Mouse (Mus musculus) inflammation-experienced regulatory T-cells, adult 6 months (primary cell): Measurements from ENCODE around the gene Tdrd1. TPM values are rescaled to one million over a fixed set of nuclear protein-coding genes. Genes with fewer than 3 reads are reported as not detected.

ENCODE experiments used
- ATAC-seq: one replicate; pipeline ENCODE4 v1.8.0; 2017
- polyA plus RNA-seq, 3 experiments: library from polyadenylated mRNA; unstranded; fragments of 100-300 nt; shearing (Covaris generic); gene quantifications; one replicate each; pipeline ENCODE4 v1.2.1; 2017

Gene Tdrd1
- polyA plus RNA-seq, 3 experiments from 2014 or later: not detected

- no peak for ATAC-seq
Measured at GRCm38 (mm10) chr19:56829267-56829666, 3.3 kb downstream of the Tdrd1 start.

GRCm38 (mm10) chr19:56830163-56830562 is 4.2 kb downstream of the Tdrd1 start:
- no peak for ATAC-seq

GRCm38 (mm10) chr19:56835340-56835739 is 9.3 kb downstream of the Tdrd1 start:
- no peak for ATAC-seq

- ATAC-seq: no peak
Measured at GRCm38 (mm10) chr19:56838942-56839706, 13.1 kb downstream of the Tdrd1 start.

GRCm38 (mm10) chr19:56842974-56843373 is 17.0 kb downstream of the Tdrd1 start:
- no peak for ATAC-seq

GRCm38 (mm10) chr19:56852590-56852989 is 26.6 kb downstream of the Tdrd1 start:
- no peak for ATAC-seq

GRCm38 (mm10) chr19:56856455-56856854 is 30.4 kb downstream of the Tdrd1 start:
- no peak for ATAC-seq

GRCm38 (mm10) chr19:56867701-56868100 is 41.7 kb downstream of the Tdrd1 start:
- ATAC-seq: no peak

- ATAC-seq: no peak
Measured at GRCm38 (mm10) chr19:56873816-56874600, 48.0 kb downstream of the Tdrd1 start, which contains the start of gene Vwa2. Vwa2 (plus strand) TSS chr19:56874249.

GRCm38 (mm10) chr19:56874601-56875315 is 48.7 kb downstream of the Tdrd1 start:
- no peak for ATAC-seq

- no peak for ATAC-seq
Measured at GRCm38 (mm10) chr19:56877364-56877763, 51.4 kb downstream of the Tdrd1 start.

GRCm38 (mm10) chr19:56887879-56888278 is 61.9 kb downstream of the Tdrd1 start:
- no peak for ATAC-seq

GRCm38 (mm10) chr19:56888654-56889053 is 62.6 kb downstream of the Tdrd1 start:
- ATAC-seq: no peak

GRCm38 (mm10) chr19:56891438-56891837 is 65.4 kb downstream of the Tdrd1 start:
- ATAC-seq: no peak

- ATAC-seq: no peak
Measured at GRCm38 (mm10) chr19:56892586-56892985, 66.6 kb downstream of the Tdrd1 start.

- no peak for ATAC-seq
Measured at GRCm38 (mm10) chr19:56893326-56893725, 67.3 kb downstream of the Tdrd1 start.

- ATAC-seq: no peak
Measured at GRCm38 (mm10) chr19:56897654-56898053, 71.6 kb downstream of the Tdrd1 start.

- ATAC-seq: no peak
Measured at GRCm38 (mm10) chr19:56904095-56904494, 78.1 kb downstream of the Tdrd1 start.

GRCm38 (mm10) chr19:56905395-56905794 is 79.4 kb downstream of the Tdrd1 start:
- no peak for ATAC-seq

- no peak for ATAC-seq
Measured at GRCm38 (mm10) chr19:56907850-56908249, 81.8 kb downstream of the Tdrd1 start.

- ATAC-seq: no peak
Measured at GRCm38 (mm10) chr19:56908472-56909270, 82.7 kb downstream of the Tdrd1 start.

- no peak for ATAC-seq
Measured at GRCm38 (mm10) chr19:56910561-56910960, 84.6 kb downstream of the Tdrd1 start.
